Mouse (Mus musculus) adrenal gland, adult 8-10 months (tissue): ENCODE results near the gene Gstz1. TPM values are rescaled to one million over a fixed set of nuclear protein-coding genes. Genes with fewer than 3 reads are reported as not detected.
"Not testable (repeated sequence)": the region's sequence is repeated elsewhere in the genome, so short reads cannot be mapped to it uniquely, and the experiment has no call there.

Source experiments
- DNase-seq: peaks from one replicate; pipeline ENCODE4 v3.0.0; 2022
- total RNA-seq, 4 experiments: library from RNA; stranded (reverse); gene quantifications; 2 replicates each; pipeline ENCODE4 v1.2.4; 2022

Gene Gstz1
- total RNA-seq, 4 experiments from 2014 or later = 96.8 to 133 (median 104) TPM

- no peak for DNase-seq
These were observed 13.3 kb downstream of the Gstz1 start for GRCm38 (mm10) chr12:87160310-87160709.

- DNase-seq = no peak
These were observed 13.8 kb downstream of the Gstz1 start for GRCm38 (mm10) chr12:87160815-87161214.

- DNase-seq = no peak
These were observed 28.4 kb downstream of the Gstz1 start for GRCm38 (mm10) chr12:87175194-87175946.

GRCm38 (mm10) chr12:87177631-87178030 lies 30.7 kb downstream of the Gstz1 start:
- DNase-seq = peak; percentile 78

GRCm38 (mm10) chr12:87193008-87193407 lies 46.0 kb downstream of the Gstz1 start:
- no peak for DNase-seq

GRCm38 (mm10) chr12:87195069-87195468 lies 48.1 kb downstream of the Gstz1 start:
- no peak for DNase-seq

GRCm38 (mm10) chr12:87196310-87196709 lies 49.3 kb downstream of the Gstz1 start:
- no peak for DNase-seq

- DNase-seq = no peak
These were observed 51.8 kb downstream of the Gstz1 start for GRCm38 (mm10) chr12:87198792-87199191.

- DNase-seq = peak; percentile 36
These were observed 52.4 kb downstream of the Gstz1 start, which contains the start of gene Samd15 for GRCm38 (mm10) chr12:87199206-87199972. Gene Samd15 (plus strand): TSS chr12:87199723.

GRCm38 (mm10) chr12:87199973-87200586 lies 53.1 kb downstream of the Gstz1 start, which contains the start of gene Tmed8:
Gene Tmed8 (minus strand): TSS chr12:87200454.
- peak; percentile 74 for DNase-seq

- no peak for DNase-seq
These were observed 54.7 kb downstream of the Gstz1 start for GRCm38 (mm10) chr12:87201694-87202093.

- DNase-seq = not testable (repeated sequence)
These were observed 58.8 kb downstream of the Gstz1 start for GRCm38 (mm10) chr12:87205789-87206188.

GRCm38 (mm10) chr12:87212844-87213606 lies 66.1 kb downstream of the Gstz1 start:
- DNase-seq = no peak

Other genes starting within 250 kb of the Gstz1 start
- gene Cipc, start 200.1 kb upstream of the Gstz1 start, total RNA-seq = 10 to 100 TPM; 25.4 to 43.9 (median 32.1) TPM
- gene Zdhhc22, start 156.7 kb upstream of the Gstz1 start, total RNA-seq = 1 to 10 TPM; 1.8 to 4.7 (median 3.0) TPM
- 1 to 10 TPM; 2.3 to 4.8 (median 3.1) TPM for gene Tmem63c, start 125.8 kb upstream of the Gstz1 start, total RNA-seq
- 1 to 10 TPM; 3.8 to 6.8 (median 5.4) TPM for gene Ngb, start 44.6 kb upstream of the Gstz1 start, total RNA-seq
- gene Pomt2, start 803 bp downstream of the Gstz1 start, total RNA-seq = 10 to 100 TPM; 14.5 to 16.6 (median 15.7) TPM
- gene Samd15, start 52.6 kb downstream of the Gstz1 start, total RNA-seq = 1 to 10 TPM; 1.0 to 2.2 (median 1.7) TPM
- gene Tmed8, start 53.3 kb downstream of the Gstz1 start, total RNA-seq = 10 to 100 TPM; 33.4 to 42.5 (median 35.5) TPM
- under 1 TPM in 3 of 4 experiments, not detected in 1; 0.29 to 0.55 (median 0.35) TPM for gene Noxred1, start 91.6 kb downstream of the Gstz1 start, total RNA-seq
- gene Vipas39, start 119.1 kb downstream of the Gstz1 start, total RNA-seq = 10 to 100 TPM; 34.6 to 53.1 (median 43.5) TPM
- 100 to 1,000 TPM; 120 to 228 (median 142) TPM for gene Ahsa1, start 119.3 kb downstream of the Gstz1 start, total RNA-seq
- gene Ism2, start 152.5 kb downstream of the Gstz1 start, total RNA-seq = under 1 TPM in 2 of 4 experiments, not detected in 2; 0.28 to 0.32 TPM
- 100 to 1,000 TPM; 224 to 333 (median 255) TPM for gene Sptlc2, start 241.2 kb downstream of the Gstz1 start, total RNA-seq